Mouse (Mus musculus) lung, embryonic 16.5 days (tissue): ENCODE data around the gene Prc1. TPM values are rescaled to one million over a fixed set of nuclear protein-coding genes. Genes with fewer than 3 reads are reported as not detected.
A peak's percentile ranks its signal among the peaks of the same experiment; 100 is the strongest.

Experiments
- ATAC-seq: fragments of 200-750 bp; cut with Nextera tagmentation; 2 replicates; pipeline ENCODE4 v1.8.0; 2017; ENCODE audit warnings: low read depth, mild to moderate bottlenecking, moderate library complexity
- H3K27ac ChIP-seq: fragments of 300-500 bp; sonication (generic); 2 replicates; pipeline ENCODE4 v1.5.1; 2014; ENCODE audit warnings: mild to moderate bottlenecking, control low read depth, low read length
- H3K27me3 ChIP-seq: fragments of 300-500 bp; sonication (generic); 2 replicates; pipeline ENCODE4 v1.6.1; 2014; ENCODE audit warnings: low read depth, low read length, mixed read lengths; ENCODE audit not compliant: control insufficient read depth, insufficient read depth
- H3K36me3 ChIP-seq: fragments of 300-500 bp; sonication (generic); 2 replicates; pipeline ENCODE4 v1.6.1; 2014; ENCODE audit warnings: low read length; ENCODE audit not compliant: control insufficient read depth, insufficient read depth
- H3K4me1 ChIP-seq: fragments of 300-500 bp; sonication (generic); replicated peaks from 2 replicates; pipeline ENCODE4 v1.6.1; 2014; ENCODE audit warnings: low read length, mixed read lengths; ENCODE audit not compliant: control insufficient read depth, insufficient read depth
- H3K4me2 ChIP-seq: fragments of 300-500 bp; sonication (generic); 2 replicates; pipeline ENCODE4 v1.6.1; 2014; ENCODE audit warnings: low read depth, low read length, control low read depth
- H3K4me3 ChIP-seq: fragments of 300-500 bp; sonication (generic); 2 replicates; pipeline ENCODE4 v1.5.1; 2014; ENCODE audit warnings: mild to moderate bottlenecking, low read length, control low read depth
- H3K9ac ChIP-seq: fragments of 300-500 bp; sonication (generic); 2 replicates; pipeline ENCODE4 v1.6.1; 2014; ENCODE audit warnings: low read length, control low read depth
- H3K9me3 ChIP-seq: fragments of 300-500 bp; sonication (generic); 2 replicates; pipeline ENCODE4 v1.6.1; 2016; ENCODE audit warnings: low read length; ENCODE audit not compliant: control insufficient read depth
- WGBS: fragments of 180-500 bp; shearing (Covaris S2); extraction: QIAGEN DNeasy Blood & Tissue Kit; methylation state at CpG from one replicate; pipeline ENCODE4 v1.1.7; 2014; 5-methylcytosine and 5-hydroxymethylcytosine counted together
- polyA plus RNA-seq: library from polyadenylated mRNA; unstranded; fragments of >200 nt; fragmentation: Nextera tagmentation; extraction: Ambion mirVana; gene quantifications from 2 replicates; pipeline ENCODE4 v1.2.1, GENCODE M21; 2015

Prc1 gene
- polyA plus RNA-seq, 1 experiment from 2014 or later: 182 TPM

DNA sequence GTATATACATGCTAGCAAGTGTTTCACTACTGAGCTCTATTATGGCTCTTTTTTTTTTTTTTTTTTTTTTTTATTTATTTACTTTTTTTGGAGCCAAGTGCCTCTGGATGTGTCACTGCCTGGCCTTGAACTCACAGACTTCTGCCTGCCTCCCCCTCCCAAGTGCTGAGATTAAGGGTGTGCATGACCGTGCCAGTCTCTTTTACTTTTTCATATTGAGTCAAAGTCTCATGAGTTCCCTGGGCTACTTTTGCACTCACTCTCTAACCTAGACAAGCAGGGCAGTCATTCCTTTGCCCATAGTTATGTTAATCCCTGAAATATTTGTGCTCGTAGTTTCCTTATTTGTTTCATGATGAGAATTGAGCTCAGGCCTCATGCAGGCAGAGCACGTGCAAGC is 12.6 kb upstream of the Prc1 start:
- H3K4me3 ChIP-seq: no peak overlapping the region
- H3K27ac ChIP-seq: no peak overlapping the region
- H3K9me3 ChIP-seq: no peaks in the 10 kb centered on the region
- WGBS: 82% methylated on average over 3 of the region's 3 CpGs
- no peaks in the 10 kb centered on the region for H3K27me3 ChIP-seq
- H3K9ac ChIP-seq: no peak overlapping the region
- ATAC-seq: no peak
- H3K4me2 ChIP-seq: no peak overlapping the region
- H3K4me1 ChIP-seq: no peaks in the 10 kb centered on the region
- H3K36me3 ChIP-seq: peaks cover 17% of the 10 kb centered on the region

- H3K4me1 ChIP-seq: no peaks in the 10 kb centered on the region
- H3K4me3 ChIP-seq: no peak overlapping the region
- no peak for ATAC-seq
- H3K27ac ChIP-seq: no peak overlapping the region
- no peaks in the 10 kb centered on the region for H3K9me3 ChIP-seq
- H3K36me3 ChIP-seq: peaks cover 19% of the 10 kb centered on the region
- no peaks in the 10 kb centered on the region for H3K27me3 ChIP-seq
- H3K4me2 ChIP-seq: no peak overlapping the region
- H3K9ac ChIP-seq: no peak overlapping the region
- 91% methylated on average over 3 of the region's 3 CpGs for WGBS
Measured at GRCm38 (mm10) chr7:80283226-80283918, 10.9 kb upstream of the Prc1 start.

- Histone ChIP-seq H3K4me2 (no peak overlapping the region), H3K9ac (no peak overlapping the region), H3K4me1 (no peaks in the 10 kb centered on the region), H3K9me3 (no peaks in the 10 kb centered on the region), H3K27ac (no peak overlapping the region), H3K27me3 (no peaks in the 10 kb centered on the region), H3K4me3 (no peak overlapping the region), H3K36me3 (peaks cover 19% of the 10 kb centered on the region)
- ATAC-seq: no peak; the same call in 1 of the 2 replicates
- 69% methylated on average over 5 of the region's 5 CpGs for WGBS
Measured at GRCm38 (mm10) chr7:80284391-80284790, 9.9 kb upstream of the Prc1 start.

DNA sequence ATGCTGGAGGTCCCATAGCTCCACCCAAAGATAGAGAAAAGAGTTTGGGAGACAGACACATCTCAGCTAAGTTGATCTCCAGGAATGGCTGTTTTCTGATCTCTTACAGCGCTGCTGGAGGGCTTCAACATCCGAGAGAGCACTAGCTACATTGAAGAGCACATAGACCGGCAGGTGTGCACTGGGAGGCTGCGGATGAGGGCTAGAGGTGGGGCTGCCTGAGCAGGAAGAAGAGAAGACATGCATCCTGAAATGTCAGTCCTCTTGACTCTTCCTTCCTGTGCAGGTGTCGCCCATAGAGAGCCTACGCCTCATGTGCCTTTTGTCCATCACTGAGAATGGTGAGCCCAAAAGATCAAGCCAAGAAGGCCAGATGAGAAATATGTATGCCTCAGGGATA is 8.5 kb upstream of the Prc1 start:
- ATAC-seq: no peak

GRCm38 (mm10) chr7:80287736-80288135 is 6.5 kb upstream of the Prc1 start:
- Histone ChIP-seq H3K9ac (no peak overlapping the region), H3K27me3 (no peaks in the 10 kb centered on the region), H3K36me3 (peaks cover 24% of the 10 kb centered on the region), H3K4me3 (no peak overlapping the region), H3K4me1 (no peaks in the 10 kb centered on the region), H3K9me3 (no peaks in the 10 kb centered on the region), H3K4me2 (no peak overlapping the region), H3K27ac (no peak overlapping the region)
- 72% methylated on average over 10 of the region's 10 CpGs for WGBS
- no peak for ATAC-seq

More for the DNA sequence above, 8.5 kb upstream of the Prc1 start:
- Histone ChIP-seq H3K4me2 (no peak overlapping the region), H3K9me3 (no peaks in the 10 kb centered on the region), H3K9ac (no peak overlapping the region), H3K36me3 (peaks cover 24% of the 10 kb centered on the region), H3K4me1 (no peaks in the 10 kb centered on the region), H3K27ac (no peak overlapping the region), H3K4me3 (no peak overlapping the region), H3K27me3 (no peaks in the 10 kb centered on the region)
- 89% methylated on average over 6 of the region's 6 CpGs for WGBS

- H3K27me3 ChIP-seq: no peaks in the 10 kb centered on the region
- peak overlapping the region; percentile 93 for H3K27ac ChIP-seq
- peak; percentile 56 for ATAC-seq
- 4% methylated on average over 37 of the region's 37 CpGs for WGBS
- H3K9ac ChIP-seq: peak overlapping the region; percentile 90
- H3K9me3 ChIP-seq: no peaks in the 10 kb centered on the region
- H3K36me3 ChIP-seq: peaks cover 5% of the 10 kb centered on the region
- H3K4me2 ChIP-seq: peak overlapping the region; percentile 70
- peak overlapping the region; percentile 92 for H3K4me3 ChIP-seq
- peaks cover 12% of the 10 kb centered on the region for H3K4me1 ChIP-seq
Measured at GRCm38 (mm10) chr7:80294764-80295648, 756 bp downstream of the Prc1 start.

GRCm38 (mm10) chr7:80296462-80296861 is 2.2 kb downstream of the Prc1 start:
- H3K4me3 ChIP-seq: no peak overlapping the region; the same call in 1 of the 2 replicates
- peaks cover 12% of the 10 kb centered on the region for H3K4me1 ChIP-seq
- H3K4me2 ChIP-seq: peak overlapping the region; percentile 70
- ATAC-seq: no peak
- H3K9me3 ChIP-seq: no peaks in the 10 kb centered on the region
- H3K27ac ChIP-seq: no peak overlapping the region
- 88% methylated on average over 6 of the region's 6 CpGs for WGBS
- no peak overlapping the region for H3K9ac ChIP-seq
- no peaks in the 10 kb centered on the region for H3K27me3 ChIP-seq
- peaks cover 11% of the 10 kb centered on the region for H3K36me3 ChIP-seq

DNA sequence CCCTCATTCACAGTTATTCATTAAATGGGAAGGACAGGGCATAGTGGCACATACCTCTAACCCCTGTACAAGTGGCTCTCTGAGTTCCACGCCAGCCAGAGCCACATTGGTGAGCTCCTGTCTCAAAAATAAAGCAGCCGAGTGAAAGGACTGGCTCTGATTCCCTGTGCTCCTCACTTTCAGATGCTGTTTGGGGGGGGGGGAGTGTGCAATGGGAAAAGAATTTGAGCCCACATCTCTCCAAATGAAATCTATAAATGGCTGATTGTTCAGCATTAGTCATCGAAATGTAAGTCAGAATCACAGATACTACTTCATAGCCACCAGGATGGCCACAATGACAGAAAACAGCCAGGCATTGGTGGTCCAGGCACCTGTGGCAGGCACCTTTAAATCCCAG is 2.8 kb downstream of the Prc1 start:
- peaks cover 12% of the 10 kb centered on the region for H3K4me1 ChIP-seq
- no peak for ATAC-seq
- H3K4me3 ChIP-seq: no peak overlapping the region
- H3K9ac ChIP-seq: no peak overlapping the region
- WGBS: 80% methylated on average over 3 of the region's 3 CpGs
- no peak overlapping the region for H3K4me2 ChIP-seq
- no peaks in the 10 kb centered on the region for H3K27me3 ChIP-seq
- H3K27ac ChIP-seq: no peak overlapping the region
- no peaks in the 10 kb centered on the region for H3K9me3 ChIP-seq
- peaks cover 15% of the 10 kb centered on the region for H3K36me3 ChIP-seq

- Histone ChIP-seq H3K9ac (no peak overlapping the region), H3K27me3 (no peaks in the 10 kb centered on the region), H3K4me3 (no peak overlapping the region), H3K27ac (no peak overlapping the region), H3K9me3 (no peaks in the 10 kb centered on the region), H3K4me2 (no peak overlapping the region), H3K36me3 (peaks cover 20% of the 10 kb centered on the region), H3K4me1 (peaks cover 12% of the 10 kb centered on the region)
- ATAC-seq: no peak
- WGBS: 91% methylated on average over 4 of the region's 4 CpGs
Measured at GRCm38 (mm10) chr7:80298754-80299153, 4.5 kb downstream of the Prc1 start.
